Mouse (Mus musculus) brain, adult 10 weeks (tissue): ENCODE data around the gene Tex28. TPM values are rescaled to one million over a fixed set of nuclear protein-coding genes. Genes with fewer than 3 reads are reported as not detected.

Source experiments
- polyA plus RNA-seq: library from polyadenylated mRNA; stranded (reverse); fragments of 350-450 nt; fragmentation: Illumina TruSeq; extraction: RNeasy Lipid Tissue Mini Kit (QIAGEN cat#74804); gene quantifications from one replicate; pipeline ENCODE4 v1.2.3, GENCODE M21; 2015; ENCODE audit warnings: low read depth, low replicate concordance

The Tex28 gene
- not detected for polyA plus RNA-seq

GRCm38 (mm10) chrX:74167738-74168137 is at the start of gene Tex28:
TSS of gene Tex28 (minus strand) at chrX:74167838.

DNA sequence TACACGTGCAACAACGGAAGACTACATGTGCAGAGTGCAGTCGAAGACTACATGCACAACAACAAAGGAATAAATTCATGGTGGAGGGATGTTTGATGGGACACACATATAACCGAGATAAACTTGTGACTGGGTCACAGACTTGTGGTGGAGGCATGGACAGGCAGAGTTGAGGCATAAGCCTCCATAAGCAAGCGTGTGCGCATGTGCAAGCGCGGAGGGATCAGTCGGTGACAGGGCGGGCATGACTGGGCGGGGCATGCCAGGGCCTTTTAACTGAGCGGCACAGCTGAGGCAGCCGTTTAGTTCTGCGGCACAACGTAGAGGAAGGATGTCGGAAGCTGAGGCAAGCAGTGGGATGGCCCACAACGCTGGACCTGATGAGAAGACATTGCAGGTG is 9.3 kb upstream of the Tex28 start, which contains the start of gene Tktl1:
Gene Tktl1, plus strand, starts transcription at position 301 of the 400 bp plus-strand sequence.

DNA sequence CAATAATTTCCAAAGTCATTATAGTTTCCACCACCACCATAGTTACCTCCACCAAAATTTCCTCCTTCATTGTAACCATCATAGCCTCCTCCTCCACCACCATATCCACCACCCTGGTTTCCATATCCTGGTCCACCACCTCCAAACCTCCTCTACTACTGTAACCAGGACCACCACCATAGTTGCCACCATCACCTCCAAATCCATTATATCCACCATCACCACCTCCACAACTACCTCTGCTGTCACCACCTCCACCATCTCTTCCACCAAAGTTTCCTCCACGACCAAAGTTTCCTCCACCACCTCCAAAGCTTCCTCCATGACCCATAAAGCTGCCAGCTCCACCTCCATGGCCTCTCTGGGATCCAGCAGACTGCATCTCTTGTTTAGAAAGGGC is 32.4 kb downstream of the Tex28 start, which contains the start of gene Mecp2:
Gene Mecp2, minus strand, starts transcription at position 101 of the 400 bp plus-strand sequence.

GRCm38 (mm10) chrX:74127164-74127563 is 40.5 kb downstream of the Tex28 start, which contains the start of gene Opn1mw:
TSS of gene Opn1mw (plus strand) at chrX:74127464.

Other genes starting within 250 kb of the Tex28 start
- gene Arhgap4, start 246.0 kb downstream of the Tex28 start, polyA plus RNA-seq = 3.8 TPM
- 66.1 TPM for gene Naa10, start 245.9 kb downstream of the Tex28 start, polyA plus RNA-seq
- gene Renbp, start 237.0 kb downstream of the Tex28 start, polyA plus RNA-seq = 7.2 TPM
- 43.1 TPM for gene Hcfc1, start 201.5 kb downstream of the Tex28 start, polyA plus RNA-seq
- gene Irak1, start 143.9 kb downstream of the Tex28 start, polyA plus RNA-seq = 52.5 TPM
- 1.2 TPM for gene Opn1mw, start 40.4 kb downstream of the Tex28 start, polyA plus RNA-seq
- gene Mecp2, start 32.5 kb downstream of the Tex28 start, polyA plus RNA-seq = 40.9 TPM
- gene Tktl1, start 9.4 kb upstream of the Tex28 start, polyA plus RNA-seq = 0.24 TPM
- 64.8 TPM for gene Flna, start 82.0 kb upstream of the Tex28 start, polyA plus RNA-seq
- 53.9 TPM for gene Emd, start 86.8 kb upstream of the Tex28 start, polyA plus RNA-seq
- 1,047 TPM for gene Rpl10, start 103.0 kb upstream of the Tex28 start, polyA plus RNA-seq
- 66.8 TPM for gene Taz, start 114.1 kb upstream of the Tex28 start, polyA plus RNA-seq
- gene Dnase1l1, start 114.5 kb upstream of the Tex28 start, polyA plus RNA-seq = 3.4 TPM
- 458 TPM for gene Atp6ap1, start 129.3 kb upstream of the Tex28 start, polyA plus RNA-seq
- 590 TPM for gene Gdi1, start 137.2 kb upstream of the Tex28 start, polyA plus RNA-seq
- gene Fam50a, start 145.2 kb upstream of the Tex28 start, polyA plus RNA-seq = 37.3 TPM
- 19.6 TPM for gene Plxna3, start 161.2 kb upstream of the Tex28 start, polyA plus RNA-seq
- 45.8 TPM for gene Lage3, start 185.8 kb upstream of the Tex28 start, polyA plus RNA-seq
- 90.0 TPM for gene Ubl4a, start 205.4 kb upstream of the Tex28 start, polyA plus RNA-seq
- 3.8 TPM for gene Slc10a3, start 205.5 kb upstream of the Tex28 start, polyA plus RNA-seq
- 23.7 TPM for gene Fam3a, start 225.4 kb upstream of the Tex28 start, polyA plus RNA-seq
- 24.7 TPM for gene Ikbkg, start 225.5 kb upstream of the Tex28 start, polyA plus RNA-seq